Mouse (Mus musculus) hindbrain, embryonic 12.5 days (tissue): Measurements from ENCODE around the gene Ankrd34b. TPM values are rescaled to one million over a fixed set of nuclear protein-coding genes. Genes with fewer than 3 reads are reported as not detected.

Experiments
- ATAC-seq: fragments of 200-750 bp; cut with Nextera tagmentation; 2 replicates; pipeline ENCODE4 v1.8.0; 2017; ENCODE audit warnings: moderate TSS enrichment; ENCODE audit not compliant: low FRiP score
- H3K27ac ChIP-seq: fragments of 300-500 bp; sonication (generic); 2 replicates; pipeline ENCODE4 v1.5.1; 2016; ENCODE audit warnings: mild to moderate bottlenecking
- H3K27me3 ChIP-seq: fragments of 300-500 bp; sonication (generic); 2 replicates; pipeline ENCODE4 v1.6.1; 2016; ENCODE audit warnings: mild to moderate bottlenecking
- H3K36me3 ChIP-seq: fragments of 300-500 bp; sonication (generic); 2 replicates; pipeline ENCODE4 v1.6.1; 2016; ENCODE audit warnings: mild to moderate bottlenecking
- H3K4me1 ChIP-seq: fragments of 300-500 bp; sonication (generic); 2 replicates; pipeline ENCODE4 v1.6.1; 2016
- H3K4me2 ChIP-seq: fragments of 300-500 bp; sonication (generic); replicated peaks from 2 replicates; pipeline ENCODE4 v1.6.1; 2016; ENCODE audit warnings: mild to moderate bottlenecking
- H3K4me3 ChIP-seq: fragments of 300-500 bp; sonication (generic); 2 replicates; pipeline ENCODE4 v1.5.1; 2016; ENCODE audit warnings: mild to moderate bottlenecking
- H3K9ac ChIP-seq: fragments of 300-500 bp; sonication (generic); 2 replicates; pipeline ENCODE4 v1.6.1; 2016; ENCODE audit warnings: mild to moderate bottlenecking, moderate library complexity
- H3K9me3 ChIP-seq: fragments of 300-500 bp; sonication (generic); replicated peaks from 2 replicates; pipeline ENCODE4 v1.6.1; 2016; ENCODE audit warnings: mild to moderate bottlenecking
- WGBS: fragments of 180-500 bp; shearing (Covaris S2); methylation state at CpG from one replicate; pipeline ENCODE4 v1.1.7; 2016; 5-methylcytosine and 5-hydroxymethylcytosine counted together
- polyA plus RNA-seq: library from polyadenylated mRNA; unstranded; fragments of >200 nt; fragmentation: Nextera tagmentation; extraction: Ambion mirVana; gene quantifications from 2 replicates; pipeline ENCODE4 v1.2.1, GENCODE M21; 2016

Gene Ankrd34b
- polyA plus RNA-seq, 1 experiment from 2014 or later, result 0.28 TPM

GRCm38 (mm10) chr13:92440286-92440685 lies 14.6 kb downstream of the Ankrd34b start:
- no peak overlapping the region for H3K9ac ChIP-seq
- 79% methylated on average over 13 of the region's 13 CpGs for WGBS

GRCm38 (mm10) chr13:92446872-92447271 lies 21.2 kb downstream of the Ankrd34b start:
- 92% methylated on average over 7 of the region's 7 CpGs for WGBS

More at GRCm38 (mm10) chr13:92440286-92440685, 14.6 kb downstream of the Ankrd34b start:
- Histone ChIP-seq H3K36me3 (no peaks in the 10 kb centered on the region), H3K4me3 (no peak overlapping the region), H3K9me3 (no peaks in the 10 kb centered on the region), H3K4me2 (no peak overlapping the region), H3K27ac (no peak overlapping the region), H3K4me1 (no peaks in the 10 kb centered on the region), H3K27me3 (no peaks in the 10 kb centered on the region)
- ATAC-seq, result no peak

GRCm38 (mm10) chr13:92464698-92465097 lies 39.0 kb downstream of the Ankrd34b start:
- Histone ChIP-seq H3K9ac (no peak overlapping the region), H3K36me3 (0 out of 2 replicates have a peak, but pooled peaks cover 2% of the 10 kb centered on the region), H3K4me2 (no peak overlapping the region), H3K27ac (no peak overlapping the region), H3K9me3 (no peaks in the 10 kb centered on the region), H3K4me3 (no peak overlapping the region), H3K4me1 (no peaks in the 10 kb centered on the region), H3K27me3 (no peaks in the 10 kb centered on the region)
- ATAC-seq, result no peak
- WGBS, result 94% methylated on average over 3 of the region's 3 CpGs

More at GRCm38 (mm10) chr13:92446872-92447271, 21.2 kb downstream of the Ankrd34b start:
- no peak for ATAC-seq
- Histone ChIP-seq H3K9me3 (no peaks in the 10 kb centered on the region), H3K27ac (no peak overlapping the region), H3K9ac (no peak overlapping the region), H3K4me1 (no peaks in the 10 kb centered on the region), H3K4me2 (no peak overlapping the region), H3K36me3 (no peaks in the 10 kb centered on the region), H3K4me3 (no peak overlapping the region), H3K27me3 (no peaks in the 10 kb centered on the region)

- no peak for ATAC-seq
- H3K36me3 ChIP-seq, result 0 out of 2 replicates have a peak, but pooled peaks cover 2% of the 10 kb centered on the region
- no peak overlapping the region for H3K9ac ChIP-seq
- H3K27ac ChIP-seq, result no peak overlapping the region
- H3K4me1 ChIP-seq, result no peaks in the 10 kb centered on the region
- 76% methylated on average over 9 of the region's 9 CpGs for WGBS
- no peaks in the 10 kb centered on the region for H3K9me3 ChIP-seq
- no peak overlapping the region for H3K4me2 ChIP-seq
- no peaks in the 10 kb centered on the region for H3K27me3 ChIP-seq
- no peak overlapping the region for H3K4me3 ChIP-seq
These were observed 42.2 kb downstream of the Ankrd34b start for GRCm38 (mm10) chr13:92467891-92468290.

- Histone ChIP-seq H3K27me3 (no peaks in the 10 kb centered on the region), H3K27ac (no peak overlapping the region), H3K4me3 (no peak overlapping the region), H3K9me3 (no peaks in the 10 kb centered on the region), H3K4me1 (no peaks in the 10 kb centered on the region), H3K4me2 (no peak overlapping the region), H3K9ac (no peak overlapping the region), H3K36me3 (0 out of 2 replicates have a peak, but pooled peaks cover 2% of the 10 kb centered on the region)
- WGBS, result 68% methylated on average over 2 of the region's 2 CpGs
- no peak for ATAC-seq
These were observed 43.7 kb downstream of the Ankrd34b start for GRCm38 (mm10) chr13:92469381-92469780.

- Histone ChIP-seq H3K27me3 (no peaks in the 10 kb centered on the region), H3K36me3 (0 out of 2 replicates have a peak, but pooled peaks cover 2% of the 10 kb centered on the region), H3K4me1 (no peaks in the 10 kb centered on the region), H3K9me3 (no peaks in the 10 kb centered on the region), H3K27ac (no peak overlapping the region), H3K9ac (no peak overlapping the region), H3K4me3 (no peak overlapping the region), H3K4me2 (no peak overlapping the region)
- 78% methylated on average over 2 of the region's 2 CpGs for WGBS
- no peak for ATAC-seq
These were observed 44.5 kb downstream of the Ankrd34b start for GRCm38 (mm10) chr13:92470151-92470550.

GRCm38 (mm10) chr13:92483348-92483747 lies 57.7 kb downstream of the Ankrd34b start:
- Histone ChIP-seq H3K9ac (peak overlapping the region; percentile 52; the same call in 1 of the 2 replicates), H3K27me3 (no peaks in the 10 kb centered on the region), H3K27ac (peak overlapping the region; percentile 77), H3K36me3 (no peaks in the 10 kb centered on the region), H3K4me1 (no peaks in the 10 kb centered on the region), H3K4me3 (peak overlapping the region; percentile 44), H3K9me3 (no peaks in the 10 kb centered on the region), H3K4me2 (peak overlapping the region; percentile 67)
- 7% methylated on average over 3 of the region's 3 CpGs for WGBS
- peak; percentile 75 for ATAC-seq

GRCm38 (mm10) chr13:92483852-92484463 lies 58.3 kb downstream of the Ankrd34b start, which contains the start of gene Fam151b:
Gene Fam151b, minus strand, starts transcription at chr13:92484015.
- Histone ChIP-seq H3K36me3 (no peaks in the 10 kb centered on the region), H3K9ac (peak within 1 kb of the TSS; percentile 52), H3K27ac (peak within 1 kb of the TSS; percentile 77), H3K9me3 (no peaks in the 10 kb centered on the region), H3K27me3 (no peaks in the 10 kb centered on the region), H3K4me2 (peak within 1 kb of the TSS; percentile 67), H3K4me1 (no peaks in the 10 kb centered on the region), H3K4me3 (peak within 1 kb of the TSS; percentile 44)
- peak; percentile 100 for ATAC-seq
- 8% methylated on average over 19 of the region's 19 CpGs for WGBS

- 68% methylated on average over 4 of the region's 4 CpGs for WGBS
- Histone ChIP-seq H3K4me2 (no peak overlapping the region), H3K9ac (no peak overlapping the region), H3K27ac (no peak overlapping the region), H3K4me1 (no peaks in the 10 kb centered on the region), H3K27me3 (no peaks in the 10 kb centered on the region), H3K4me3 (no peak overlapping the region), H3K9me3 (no peaks in the 10 kb centered on the region), H3K36me3 (peaks cover 22% of the 10 kb centered on the region)
- no peak; the same call in 1 of the 2 replicates for ATAC-seq
These were observed 65.1 kb downstream of the Ankrd34b start for GRCm38 (mm10) chr13:92490817-92491216.

Other genes with a start within 250 kb of the Ankrd34b start
- 1.1 and 1.2 TPM in 2 replicates for gene Gm20379, start 119.9 kb upstream of the Ankrd34b start, polyA plus RNA-seq
- 11.1 and 11.4 TPM in 2 replicates for gene Dhfr, start 71.2 kb upstream of the Ankrd34b start, polyA plus RNA-seq
- 31.9 and 32.7 TPM in 2 replicates for gene Msh3, start 70.9 kb upstream of the Ankrd34b start, polyA plus RNA-seq
- gene Fam151b, start 58.1 kb downstream of the Ankrd34b start, polyA plus RNA-seq, result 0.18 TPM in 1 of 2 replicates, not detected in the other
- 13.0 and 14.0 TPM in 2 replicates for gene Zfyve16, start 105.0 kb downstream of the Ankrd34b start, polyA plus RNA-seq
- not detected in 2 replicates for gene Spz1, start 150.3 kb downstream of the Ankrd34b start, polyA plus RNA-seq
- gene Serinc5, start 185.2 kb downstream of the Ankrd34b start, polyA plus RNA-seq, result 18.1 and 18.7 TPM in 2 replicates